Mouse (Mus musculus): ENCODE measurements around the gene Rrnad1. TPM values are rescaled to one million over a fixed set of nuclear protein-coding genes. Genes with fewer than 3 reads are reported as not detected.

The Rrnad1 gene
- total RNA-seq, 4 experiments from 2014 or later = 25.2 to 31.5 (median 26.2) TPM

GRCm38 (mm10) chr3:87886004-87886365 lies 44.5 kb downstream of the Rrnad1 start:
- DNase-seq (ENCODE audit: low spot score in 2 of 2) = no peak

- peak; percentile 95 to 99 for DNase-seq (ENCODE audit: low spot score in 2 of 2)
Observed at GRCm38 (mm10) chr3:87885281-87886003, 45.1 kb downstream of the Rrnad1 start, which contains the start of gene Prcc. Gene Prcc, minus strand, starts transcription at chr3:87885608.

- DNase-seq (ENCODE audit: low spot score in 2 of 2) = peak; percentile 33 to 44
Observed at GRCm38 (mm10) chr3:87884708-87885251, 45.7 kb downstream of the Rrnad1 start.

DNA sequence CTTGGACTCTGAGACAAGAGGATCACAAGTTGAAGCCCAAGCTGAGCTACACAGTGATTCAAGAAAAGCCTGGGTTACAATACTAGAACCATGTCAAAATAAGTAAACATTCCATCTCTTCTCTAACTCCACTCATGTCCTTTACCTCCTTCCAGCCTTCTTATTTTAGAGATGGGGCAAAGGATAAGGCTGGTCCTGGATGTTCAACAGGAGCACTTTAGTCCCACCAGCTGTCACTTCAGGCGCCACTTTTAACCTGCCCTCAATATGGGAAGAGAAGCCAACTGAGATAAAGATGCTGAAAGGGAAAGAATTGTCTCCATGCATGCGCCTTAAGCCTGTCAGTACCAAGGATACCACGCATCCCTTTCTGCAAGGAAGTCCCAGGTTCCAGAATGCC lies 46.2 kb downstream of the Rrnad1 start:
- DNase-seq (ENCODE audit: low spot score in 2 of 2) = no peak

- no peak for DNase-seq (ENCODE audit: low spot score in 2 of 2)
Observed at GRCm38 (mm10) chr3:87877730-87878129, 52.8 kb downstream of the Rrnad1 start.

Other genes starting within 250 kb of the Rrnad1 start
- 1 to 10 TPM in 1 of 4 experiments, under 1 TPM in 3; 0.43 to 1.6 (median 0.62) TPM for gene Lrrc71, start 182.1 kb downstream of the Rrnad1 start, total RNA-seq (2022)
- gene Ntrk1, start 135.6 kb downstream of the Rrnad1 start, total RNA-seq (2022) = under 1 TPM; 0.13 to 0.20 (median 0.17) TPM
- gene Insrr, start 133.8 kb downstream of the Rrnad1 start, total RNA-seq (2022) = under 1 TPM; 0.49 to 1.00 (median 0.68) TPM
- gene Pear1, start 106.4 kb downstream of the Rrnad1 start, total RNA-seq (2022) = 10 to 100 TPM; 10.5 to 12.7 (median 12.2) TPM
- not detected for gene Sh2d2a, start 84.0 kb downstream of the Rrnad1 start, total RNA-seq (2022)
- 10 to 100 TPM; 53.2 to 58.8 (median 53.7) TPM for gene Prcc, start 45.1 kb downstream of the Rrnad1 start, total RNA-seq (2022)
- gene Hdgf, start 24.4 kb downstream of the Rrnad1 start, total RNA-seq (2022) = 100 to 1,000 TPM; 137 to 145 (median 140) TPM
- gene Mrpl24, start 11.2 kb downstream of the Rrnad1 start, total RNA-seq (2022) = 10 to 100 TPM; 58.6 to 59.7 (median 59.5) TPM
- gene Isg20l2, start 403 bp downstream of the Rrnad1 start, total RNA-seq (2022) = 10 to 100 TPM; 12.7 to 16.1 (median 15.1) TPM
- 1 to 10 TPM; 3.9 to 5.9 (median 4.7) TPM for gene Crabp2, start 17.9 kb upstream of the Rrnad1 start, total RNA-seq (2022)
- 1 to 10 TPM; 4.9 to 6.5 (median 5.5) TPM for gene Nes, start 40.4 kb upstream of the Rrnad1 start, total RNA-seq (2022)
- 100 to 1,000 TPM; 257 to 304 (median 278) TPM for gene Bcan, start 69.5 kb upstream of the Rrnad1 start, total RNA-seq (2022)
- gene Hapln2, start 96.9 kb upstream of the Rrnad1 start, total RNA-seq (2022) = 10 to 100 TPM; 26.0 to 34.3 (median 29.3) TPM
- 10 to 100 TPM; 14.0 to 19.9 (median 16.1) TPM for gene Gpatch4, start 112.4 kb upstream of the Rrnad1 start, total RNA-seq (2022)
- gene Naxe, start 127.8 kb upstream of the Rrnad1 start, total RNA-seq (2022) = 10 to 100 TPM; 67.5 to 89.0 (median 81.9) TPM
- not detected for gene Ttc24, start 147.6 kb upstream of the Rrnad1 start, total RNA-seq (2022)
- gene Iqgap3, start 151.3 kb upstream of the Rrnad1 start, total RNA-seq (2022) = 1 to 10 TPM in 1 of 4 experiments, under 1 TPM in 3; 0.12 to 1.2 (median 0.56) TPM
- gene Mef2d, start 211.7 kb upstream of the Rrnad1 start, total RNA-seq (2022) = 100 to 1,000 TPM; 189 to 206 (median 196) TPM

Data from layer of hippocampus, adult 8-10 months (tissue).